8 mouse cellular contexts compared by ENCODE assay signal in the genomic region with DNA sequence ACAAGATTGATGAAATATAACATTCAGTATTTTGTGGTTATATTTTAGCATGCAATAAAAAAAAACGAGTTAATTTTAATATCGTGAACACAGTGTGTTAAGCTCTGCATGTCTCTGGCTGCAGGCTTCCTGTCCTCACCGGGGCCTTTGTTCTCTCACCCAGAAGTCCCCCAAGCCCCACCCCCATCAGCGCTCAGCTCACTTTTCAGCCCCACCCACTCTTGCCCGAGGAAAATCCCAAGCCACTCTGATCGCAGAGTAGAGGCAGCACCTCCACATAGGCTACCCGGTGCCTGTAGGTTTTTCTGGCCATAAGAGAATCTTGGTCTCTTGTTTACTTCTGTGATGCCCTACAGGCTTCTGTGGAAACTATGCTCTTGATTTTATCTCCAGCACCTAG. TPM values are rescaled to one million over a fixed set of nuclear protein-coding genes. Genes with fewer than 3 reads are reported as not detected.
A peak's percentile ranks its signal among the peaks of the same experiment; 100 is the strongest.
DNase-seq lines count a peak whose midpoint lies in the region; ATAC-seq lines count a peak whose summit lies in the region.

No protein-coding gene starts in this region.

- no peaks in the 10 kb centered on the region for H3K36me3 ChIP-seq in embryonic facial prominence, embryonic 13.5 days

- H3K27ac ChIP-seq in embryonic facial prominence, embryonic 13.5 days = peak overlapping the region; percentile 51; the same call in 1 of the 2 replicates

- peak overlapping the region; percentile 63 for H3K4me2 ChIP-seq in embryonic facial prominence, embryonic 13.5 days

- H3K4me1 ChIP-seq in embryonic facial prominence, embryonic 13.5 days = peaks cover 8% of the 10 kb centered on the region

- WGBS in embryonic facial prominence, embryonic 13.5 days = 0% methylated on average over 7 of the region's 7 CpGs

- DNase-seq in B cell, adult 2 months = peak; percentile 4 to 20
- DNase-seq in MN1 (ENCODE audit: low spot score) = peak; percentile 80
- DNase-seq in heart, postnatal 36 days = peak; percentile 29 to 38
- DNase-seq in kidney, postnatal 4 days = peak; percentile 69 to 79
- peak; percentile 57 for DNase-seq in lung, postnatal 36 days
- peak; percentile 81 for DNase-seq in retina, postnatal 1 day

- H3K27me3 ChIP-seq in embryonic facial prominence, embryonic 13.5 days = no peaks in the 10 kb centered on the region

- H3K9me3 ChIP-seq in embryonic facial prominence, embryonic 13.5 days = 0 out of 2 replicates have a peak, but pooled peaks cover 5% of the 10 kb centered on the region

- peak; percentile 77 for ATAC-seq in embryonic facial prominence, embryonic 13.5 days (ENCODE audit: insufficient number of reproducible peaks, insufficient read depth, low FRiP score, low TSS enrichment, low read depth)
- no peak for ATAC-seq in monocyte, adult 5-6 weeks (replicated peaks; ENCODE audit: insufficient number of reproducible peaks, low FRiP score, low TSS enrichment, poor library complexity, severe bottlenecking)

- H3K9ac ChIP-seq in embryonic facial prominence, embryonic 13.5 days = peak overlapping the region; percentile 32; the same call in 1 of the 2 replicates

- intact Hi-C loops in heart, postnatal 36 days (cut with DNase I) = no loop called here

- H3K4me3 ChIP-seq in embryonic facial prominence, embryonic 13.5 days = peak overlapping the region; percentile 33

RNA-seq across cellular contexts. Expression of gene Slc38a11, which starts 50.4 kb away (rescaled TPM):
- 0.27 TPM in 1 of 2 replicates, not detected in the other for polyA plus RNA-seq in embryonic facial prominence, embryonic 13.5 days (2015; fragmentation: Nextera tagmentation; extraction: Ambion mirVana)
- total RNA-seq in heart, postnatal 36 days (2021) = 1 to 10 TPM; 1.2 to 1.9 TPM
- total RNA-seq in monocyte, adult 5-6 weeks (2017) = 0.39 TPM in 1 of 3 replicates, not detected in the others

Comparison
In these comparisons a context has a peak if more than half of its experiments do, and no peak if none do; other contexts are left out.
1. DNase-seq: peak in every context shown above with its lines; median percentile 81 in retina, postnatal 1 day; 80 in MN1; 74 in kidney, postnatal 4 days; 57 in lung, postnatal 36 days; 34 in heart, postnatal 36 days; 12 in B cell, adult 2 months.